Comparison of ENCODE assay signal across 10 mouse cellular contexts in genomic region chr13:53454794-53455672, GRCm38 (mm10). TPM values are rescaled to one million over a fixed set of nuclear protein-coding genes. Genes with fewer than 3 reads are reported as not detected.
DNase-seq lines count a peak whose midpoint lies in the region; ATAC-seq lines count a peak whose summit lies in the region.
"Had no signal": no experiment of that assay in that cellular context is flagged by ENCODE, and none has a peak within 500 bp of the region (broad histone marks: within the 10 kb centered on the region; RNA-seq: fewer than 3 reads in every experiment).

No protein-coding gene starts in this region.

- peak overlapping the region; percentile 12 for H3K4me3 ChIP-seq in kidney, embryonic 16.5 days (ENCODE audit: low read length)
- H3K4me3 ChIP-seq in forebrain, embryonic 10.5 days: peak overlapping the region; percentile 44
- H3K4me3 ChIP-seq in hindbrain, embryonic 15.5 days: peak overlapping the region; percentile 30
- H3K4me3 ChIP-seq in neural tube, embryonic 11.5 days (ENCODE audit: low read depth, low read length): peak overlapping the region; percentile 1; the same call in 1 of the 2 replicates
- H3K4me3 ChIP-seq: gastrocnemius, adult 2 months; myocyte had no signal

- no peaks in the 10 kb centered on the region for H3K36me3 ChIP-seq in kidney, embryonic 16.5 days (ENCODE audit: insufficient read depth, low read length)
- no peaks in the 10 kb centered on the region for H3K36me3 ChIP-seq in forebrain, embryonic 10.5 days (replicated peaks)
- no peaks in the 10 kb centered on the region for H3K36me3 ChIP-seq in hindbrain, embryonic 15.5 days
- no peaks in the 10 kb centered on the region for H3K36me3 ChIP-seq in neural tube, embryonic 11.5 days (ENCODE audit: control insufficient read depth, insufficient read depth, low read length)

- H3K27me3 ChIP-seq in kidney, embryonic 16.5 days (ENCODE audit: insufficient read depth, low read length): peaks cover 65% of the 10 kb centered on the region
- H3K27me3 ChIP-seq in forebrain, embryonic 10.5 days (ENCODE audit: poor library complexity, severe bottlenecking): peaks cover 97% of the 10 kb centered on the region
- H3K27me3 ChIP-seq in hindbrain, embryonic 15.5 days: peaks cover 6% of the 10 kb centered on the region
- no peaks in the 10 kb centered on the region for H3K27me3 ChIP-seq in neural tube, embryonic 11.5 days (ENCODE audit: control insufficient read depth, insufficient read depth, low read length)

- DNase-seq in kidney, postnatal 36 days: no peak
- no peak for DNase-seq in forebrain, embryonic 10.5 days (ENCODE audit: extremely low spot score, low spot score)
- DNase-seq in neural tube, embryonic 11.5 days (ENCODE audit: low spot score): peak; percentile 56
- DNase-seq in gastrocnemius, postnatal 25 days: no peak
- DNase-seq in yolk sac, embryonic 10.5 days (ENCODE audit: low spot score): no peak
- DNase-seq in B cell, adult 2 months: no peak
- DNase-seq: gastrocnemius, adult 2 months had no signal

- WGBS in kidney, embryonic 16.5 days: 10% methylated on average over 21 of the region's 21 CpGs
- 2% methylated on average over 21 of the region's 21 CpGs for WGBS in forebrain, embryonic 10.5 days
- WGBS in hindbrain, embryonic 15.5 days: 5% methylated on average over 21 of the region's 21 CpGs
- WGBS in neural tube, embryonic 11.5 days: 9% methylated on average over 21 of the region's 21 CpGs

- H3K4me2 ChIP-seq in kidney, embryonic 16.5 days (replicated peaks; ENCODE audit: low read depth, low read length): peak overlapping the region; percentile 39
- peak overlapping the region; percentile 64 for H3K4me2 ChIP-seq in hindbrain, embryonic 15.5 days
- H3K4me2 ChIP-seq in neural tube, embryonic 11.5 days (ENCODE audit: low read depth): peak overlapping the region; percentile 40

- H3K9me3 ChIP-seq in kidney, embryonic 16.5 days (ENCODE audit: low read length): no peaks in the 10 kb centered on the region
- H3K9me3 ChIP-seq in forebrain, embryonic 10.5 days: no peaks in the 10 kb centered on the region
- no peaks in the 10 kb centered on the region for H3K9me3 ChIP-seq in hindbrain, embryonic 15.5 days
- no peaks in the 10 kb centered on the region for H3K9me3 ChIP-seq in neural tube, embryonic 11.5 days (ENCODE audit: control insufficient read depth, low read length)

- H3K27ac ChIP-seq in kidney, embryonic 16.5 days (ENCODE audit: low read length): no peak overlapping the region
- H3K27ac ChIP-seq in forebrain, embryonic 10.5 days: peak overlapping the region; percentile 65
- H3K27ac ChIP-seq in hindbrain, embryonic 15.5 days (replicated peaks): peak overlapping the region; percentile 55; the same call in 1 of the 2 replicates
- H3K27ac ChIP-seq in neural tube, embryonic 11.5 days (ENCODE audit: low read depth, low read length): no peak overlapping the region
- H3K27ac ChIP-seq: gastrocnemius, adult 2 months had no signal

- ATAC-seq in kidney, embryonic 16.5 days (ENCODE audit: low FRiP score, low TSS enrichment): no peak
- ATAC-seq in hindbrain, embryonic 15.5 days (ENCODE audit: low FRiP score, low read depth): peak; percentile 79
- ATAC-seq in neural tube, embryonic 11.5 days (ENCODE audit: insufficient read depth, low FRiP score, low TSS enrichment): no peak

- no peaks in the 10 kb centered on the region for H3K4me1 ChIP-seq in kidney, embryonic 16.5 days (ENCODE audit: insufficient read depth, low read length)
- peaks cover 23% of the 10 kb centered on the region for H3K4me1 ChIP-seq in forebrain, embryonic 10.5 days
- H3K4me1 ChIP-seq in hindbrain, embryonic 15.5 days (replicated peaks): peaks cover 16% of the 10 kb centered on the region
- no peaks in the 10 kb centered on the region for H3K4me1 ChIP-seq in neural tube, embryonic 11.5 days (ENCODE audit: control insufficient read depth, insufficient read depth, low read length)

- no peak overlapping the region for H3K9ac ChIP-seq in kidney, embryonic 16.5 days (replicated peaks; ENCODE audit: low read length)
- peak overlapping the region; percentile 44 for H3K9ac ChIP-seq in hindbrain, embryonic 15.5 days
- H3K9ac ChIP-seq in neural tube, embryonic 11.5 days (ENCODE audit: low read length): peak overlapping the region; percentile 35

RNA-seq across cellular contexts. Expression of gene Msx2, which starts 17.8 kb away (rescaled TPM):
- 1.6 and 1.9 TPM in 2 replicates for polyA plus RNA-seq in kidney, embryonic 16.5 days (2015; fragmentation: Nextera tagmentation; extraction: Ambion mirVana)
- polyA plus RNA-seq in forebrain, embryonic 10.5 days (2016; fragmentation: Nextera tagmentation; extraction: Ambion mirVana): 17.3 and 19.7 TPM in 2 replicates
- 2.3 and 3.1 TPM in 2 replicates for polyA plus RNA-seq in hindbrain, embryonic 15.5 days (2015; fragmentation: Nextera tagmentation; extraction: Ambion mirVana)
- 20.2 and 21.0 TPM in 2 replicates for polyA plus RNA-seq in neural tube, embryonic 11.5 days (2014; fragmentation: Nextera tagmentation; extraction: Ambion mirVana)
- total RNA-seq in gastrocnemius, postnatal 25 days (2021): under 1 TPM; 0.20 to 0.21 TPM
- total RNA-seq: gastrocnemius, adult 2 months had no signal

Comparison
In these comparisons a context has a peak if more than half of its experiments do, and no peak if none do; other contexts are left out.
1. H3K27ac ChIP-seq: peak in forebrain, embryonic 10.5 days (single experiment) and hindbrain, embryonic 15.5 days (single experiment); none in kidney, embryonic 16.5 days (single experiment) and neural tube, embryonic 11.5 days (single experiment).
2. Peak in every context shown above with its lines, with median percentiles within 50 percentile points of each other: H3K4me2 ChIP-seq and H3K4me3 ChIP-seq.